Mouse (Mus musculus) bone marrow, adult 2 months (tissue): Measurements from ENCODE around the gene Frmd5.

ENCODE experiments used
- CTCF ChIP-seq: fragments of 200-500 bp; IDR thresholded peaks from 2 replicates; pipeline ENCODE4 v1.5.1; 2011; ENCODE audit warnings: low read length, control low read depth; ENCODE audit not compliant: control insufficient read depth, insufficient read depth
- POLR2A ChIP-seq: fragments of 200-500 bp; IDR thresholded peaks from 2 replicates; pipeline ENCODE4 v1.6.1; 2011; ENCODE audit warnings: low read depth, mild to moderate bottlenecking, control low read depth, low read length, borderline replicate concordance; ENCODE audit not compliant: control insufficient read depth

- TF ChIP-seq POLR2A (no peak), CTCF (peak; percentile 34)
These were observed 111.5 kb downstream of the Frmd5 start for GRCm38 (mm10) chr2:121695436-121695835.
